Mouse (Mus musculus) C2C12 (cell line): ENCODE measurements around the gene Snx29.

Experiments
- CEBPB ChIP-seq: IDR thresholded peaks from one replicate; pipeline ENCODE4 v1.6.1; 2011; ENCODE audit warnings: low read depth, mild to moderate bottlenecking, control low read depth, moderate library complexity
- CTCF ChIP-seq: IDR thresholded peaks from one replicate; pipeline ENCODE4 v1.5.1; 2011; ENCODE audit not compliant: control insufficient read depth, insufficient read depth, insufficient read length
- FOSL1 ChIP-seq: IDR thresholded peaks from one replicate; pipeline ENCODE4 v1.8.0; 2011; ENCODE audit warnings: mild to moderate bottlenecking, low read length; ENCODE audit not compliant: poor library complexity, insufficient read depth, severe bottlenecking
- MAX ChIP-seq: IDR thresholded peaks from one replicate; pipeline ENCODE4 v1.6.1; 2011; ENCODE audit warnings: mild to moderate bottlenecking, control low read depth
- MYOD1 ChIP-seq: IDR thresholded peaks from one replicate; pipeline ENCODE4 v1.6.1; 2011; ENCODE audit warnings: low read depth; ENCODE audit not compliant: control insufficient read depth, insufficient read length
- MYOG ChIP-seq: IDR thresholded peaks from one replicate; pipeline ENCODE4 v1.6.1; 2011; ENCODE audit not compliant: control insufficient read depth, insufficient read length; ENCODE audit errors: extremely low read depth
- USF1 ChIP-seq: IDR thresholded peaks from one replicate; pipeline ENCODE4 v1.6.1; 2011; ENCODE audit warnings: low read depth, mild to moderate bottlenecking, control low read depth, moderate library complexity

- no peak for TF ChIP-seq CTCF
- TF ChIP-seq MAX = no peak
- TF ChIP-seq MYOD1 = no peak
- no peak for TF ChIP-seq USF1
- TF ChIP-seq FOSL1 = no peak
- TF ChIP-seq CEBPB = no peak
- TF ChIP-seq MYOG = no peak
Observed at GRCm38 (mm10) chr16:11456141-11456645, 133.5 kb downstream of the Snx29 start.
